Mouse (Mus musculus) heart, adult 2 months (tissue): ENCODE results near the gene Atp7b.

Source experiments
- CTCF ChIP-seq: fragments of 200-600 bp; IDR thresholded peaks from 2 replicates; pipeline ENCODE4 v1.8.1; 2022; ENCODE audit warnings: antibody characterized with exemption, mild to moderate bottlenecking, moderate library complexity
- EP300 ChIP-seq: fragments of 200-500 bp; IDR thresholded peaks from 2 replicates; pipeline ENCODE4 v1.6.1; 2011; ENCODE audit warnings: low read depth, low read length, control low read depth; ENCODE audit not compliant: insufficient read depth

DNA sequence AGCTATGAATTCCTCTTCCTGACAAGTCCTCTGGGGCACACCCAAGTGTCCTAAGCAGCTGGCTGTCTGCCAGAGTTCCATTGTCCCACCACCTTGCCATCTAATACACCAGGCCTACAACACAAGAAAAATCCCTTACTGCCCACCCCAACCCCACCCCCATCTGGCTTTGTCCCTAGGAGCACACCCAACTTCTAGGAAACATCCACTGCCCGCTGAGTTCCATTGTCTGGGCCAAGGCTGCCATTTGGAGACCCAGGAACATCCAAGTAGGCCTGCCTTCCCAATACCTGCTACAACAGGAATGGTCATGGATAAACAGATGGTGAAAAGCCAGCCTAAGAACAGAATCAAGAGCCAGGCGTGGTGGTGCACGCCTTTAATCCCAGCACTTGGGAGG is 103.8 kb downstream of the Atp7b start:
- no peak for TF ChIP-seq EP300
- TF ChIP-seq CTCF: no peak
